Mouse (Mus musculus) myocyte (in vitro differentiated cells): ENCODE measurements around the gene Wwox. TPM values are rescaled to one million over a fixed set of nuclear protein-coding genes. Genes with fewer than 3 reads are reported as not detected.
A peak's percentile ranks its signal among the peaks of the same experiment; 100 is the strongest.

Experiments
- H3K27me3 ChIP-seq: one replicate; pipeline ENCODE4 v1.6.1; 2011; ENCODE audit not compliant: control insufficient read depth, insufficient read depth, insufficient read length
- H3K36me3 ChIP-seq: one replicate; pipeline ENCODE4 v1.6.1; 2011; ENCODE audit not compliant: control insufficient read depth, insufficient read depth
- H3K4me2 ChIP-seq: one replicate; pipeline ENCODE4 v1.6.1; 2011; ENCODE audit warnings: low read depth, control low read depth
- H3K4me3 ChIP-seq: one replicate; pipeline ENCODE4 v1.5.1; 2011; ENCODE audit warnings: mild to moderate bottlenecking, control low read depth, moderate library complexity
- H3K79me2 ChIP-seq: one replicate; pipeline ENCODE4 v1.6.1; 2011; ENCODE audit not compliant: control insufficient read depth, insufficient read depth
- H3ac ChIP-seq: one replicate; pipeline ENCODE4 v1.6.1; 2011; ENCODE audit not compliant: control insufficient read depth, insufficient read length
- CEBPB ChIP-seq: IDR thresholded peaks from 2 replicates; pipeline ENCODE4 v1.6.1; 2011; ENCODE audit warnings: mild to moderate bottlenecking, moderate library complexity; ENCODE audit not compliant: poor library complexity, insufficient read depth, severe bottlenecking
- E2F4 ChIP-seq: IDR thresholded peaks from one replicate; pipeline ENCODE4 v1.6.1; 2011; ENCODE audit warnings: mild to moderate bottlenecking, control low read depth, moderate library complexity; ENCODE audit not compliant: insufficient read depth
- MAX ChIP-seq: IDR thresholded peaks from one replicate; pipeline ENCODE4 v1.6.1; 2011; ENCODE audit warnings: low read depth, mild to moderate bottlenecking, control low read depth
- MYOD1 ChIP-seq, 3 experiments: IDR thresholded peaks; one replicate each; pipeline ENCODE4 v1.6.1; 2011; ENCODE audit warnings: control low read depth in 2 of 3, low read depth in 2 of 3, mild to moderate bottlenecking in 2 of 3, moderate library complexity in 1 of 3; ENCODE audit not compliant: insufficient read length in 2 of 3, control insufficient read depth in 1 of 3
- MYOG ChIP-seq, 3 experiments: IDR thresholded peaks; one replicate each; pipeline ENCODE4 v1.6.1; 2011; ENCODE audit warnings: control low read depth in 2 of 3, low read depth in 2 of 3, mild to moderate bottlenecking in 2 of 3; ENCODE audit not compliant: insufficient read length in 2 of 3, control insufficient read depth in 1 of 3, insufficient read depth in 1 of 3
- POLR2A ChIP-seq: IDR thresholded peaks from one replicate; pipeline ENCODE4 v1.6.1; 2011; ENCODE audit warnings: low read depth, mild to moderate bottlenecking, control low read depth, moderate library complexity; ENCODE audit not compliant: insufficient read length
- POLR2AphosphoS2 ChIP-seq: IDR thresholded peaks from one replicate; pipeline ENCODE4 v1.6.1; 2011; ENCODE audit warnings: low read depth, control low read depth; ENCODE audit not compliant: insufficient read length
- REST ChIP-seq: IDR thresholded peaks from one replicate; pipeline ENCODE4 v1.6.1; 2011; ENCODE audit warnings: mild to moderate bottlenecking, control low read depth, moderate library complexity; ENCODE audit not compliant: insufficient read depth, insufficient read length
- SRF ChIP-seq: IDR thresholded peaks from one replicate; pipeline ENCODE4 v1.6.1; 2011; ENCODE audit warnings: low read depth; ENCODE audit not compliant: control insufficient read depth, insufficient read length
- TCF12 ChIP-seq: IDR thresholded peaks from one replicate; pipeline ENCODE4 v1.6.1; 2011; ENCODE audit warnings: mild to moderate bottlenecking, control low read depth; ENCODE audit not compliant: poor library complexity, insufficient read depth, severe bottlenecking
- TCF3 ChIP-seq: IDR thresholded peaks from one replicate; pipeline ENCODE4 v1.6.1; 2011; ENCODE audit warnings: low read depth, control low read depth; ENCODE audit not compliant: insufficient read length
- USF1 ChIP-seq: IDR thresholded peaks from one replicate; pipeline ENCODE4 v1.6.1; 2011; ENCODE audit warnings: low read depth, mild to moderate bottlenecking, control low read depth, moderate library complexity
- polyA plus RNA-seq: library from polyadenylated mRNA; unstranded; fragments of >200 nt; fragmentation: generic; extraction: Trizol; gene quantifications from one replicate; pipeline ENCODE4 v1.2.1, GENCODE M21; 2012; ENCODE audit warnings: missing spikeins

Gene Wwox
- polyA plus RNA-seq, 1 experiment = 8.6 TPM

- Histone ChIP-seq H3K27me3 (no peaks in the 10 kb centered on the region), H3ac (no peak overlapping the region), H3K4me3 (no peak overlapping the region), H3K4me2 (no peak overlapping the region), H3K79me2 (no peaks in the 10 kb centered on the region), H3K36me3 (no peaks in the 10 kb centered on the region)
- TF ChIP-seq E2F4 = no peak
- no peak for TF ChIP-seq MYOG (IDR thresholded peaks at IDR 0.05; ENCODE audit: control insufficient read depth in 1 of 3, insufficient read depth in 1 of 3, insufficient read length in 2 of 3, low read depth in 2 of 3)
- TF ChIP-seq MAX = no peak
- no peak for TF ChIP-seq MYOD1 (IDR thresholded peaks at IDR 0.05; ENCODE audit: control insufficient read depth in 1 of 3, insufficient read length in 2 of 3, low read depth in 2 of 3)
- TF ChIP-seq TCF12 = no peak
- no peak for TF ChIP-seq CEBPB
- TF ChIP-seq TCF3 = no peak
- TF ChIP-seq POLR2AphosphoS2 = no peak
- TF ChIP-seq REST = no peak
- no peak for TF ChIP-seq SRF
- TF ChIP-seq USF1 = no peak
- no peak for TF ChIP-seq POLR2A
Measured at GRCm38 (mm10) chr8:114675151-114675550, 235.7 kb downstream of the Wwox start.

DNA sequence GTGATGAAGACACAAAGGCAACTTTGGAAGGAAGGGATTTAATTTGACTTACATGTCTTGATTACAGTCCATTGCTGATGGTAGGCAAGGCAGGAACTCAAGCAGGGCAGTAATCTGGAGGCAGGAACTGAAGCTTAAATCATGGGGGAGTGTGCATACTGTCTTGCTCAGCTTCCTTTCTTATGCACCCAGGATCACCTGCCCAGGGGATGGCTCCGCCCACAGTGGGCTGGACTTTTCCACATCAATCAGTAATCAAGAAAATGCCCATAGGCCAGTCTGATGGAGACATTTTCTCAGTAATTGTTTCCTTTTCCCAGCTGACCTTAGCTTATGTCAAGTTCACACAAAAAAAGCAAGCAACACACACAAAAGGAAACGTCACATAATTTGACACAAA is 237.5 kb downstream of the Wwox start:
- H3K27me3 ChIP-seq = no peaks in the 10 kb centered on the region
- no peak overlapping the region for H3K4me3 ChIP-seq
- TF ChIP-seq E2F4 (no peak), CEBPB (no peak), POLR2A (no peak), MYOG (IDR thresholded peaks at IDR 0.05; ENCODE audit: control insufficient read depth in 1 of 3, insufficient read depth in 1 of 3, insufficient read length in 2 of 3, low read depth in 2 of 3) (no peak), USF1 (no peak), SRF (no peak)
- no peaks in the 10 kb centered on the region for H3K79me2 ChIP-seq
- H3ac ChIP-seq = no peak overlapping the region
- H3K36me3 ChIP-seq = no peaks in the 10 kb centered on the region
- no peak overlapping the region for H3K4me2 ChIP-seq

DNA sequence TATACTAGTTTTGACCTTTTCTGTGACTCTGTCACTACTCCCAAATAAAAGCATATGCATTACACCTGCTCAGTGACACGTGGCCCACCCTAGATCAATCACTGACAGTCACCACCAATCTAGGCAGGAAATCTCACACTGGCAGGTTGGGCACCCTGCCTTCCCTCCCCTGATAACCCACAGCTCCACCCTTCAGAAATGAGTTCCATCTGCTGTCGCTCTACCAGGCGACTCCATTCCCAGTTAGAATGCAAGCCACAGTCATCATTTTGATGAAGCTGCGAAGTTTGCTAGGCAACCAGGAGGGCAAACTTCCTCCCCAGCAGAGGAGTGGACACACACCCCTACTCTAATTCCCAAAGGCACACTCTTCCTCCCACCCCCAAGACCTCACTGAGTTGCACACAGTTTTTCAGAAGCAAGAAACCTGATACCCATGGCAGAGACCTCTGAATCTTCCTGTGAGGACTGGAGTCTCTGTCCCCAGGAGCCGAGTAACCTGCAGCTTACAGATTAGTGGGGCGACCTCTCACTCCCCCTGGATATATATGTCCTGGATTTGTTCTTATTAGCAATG is 238.2 kb downstream of the Wwox start:
- Histone ChIP-seq H3K27me3 (no peaks in the 10 kb centered on the region), H3ac (no peak overlapping the region), H3K4me3 (no peak overlapping the region), H3K4me2 (no peak overlapping the region), H3K79me2 (no peaks in the 10 kb centered on the region), H3K36me3 (no peaks in the 10 kb centered on the region)
- TF ChIP-seq CEBPB (no peak), TCF3 (no peak), TCF12 (no peak), MYOD1 (IDR thresholded peaks at IDR 0.05; ENCODE audit: control insufficient read depth in 1 of 3, insufficient read length in 2 of 3, low read depth in 2 of 3) (no peak), POLR2AphosphoS2 (no peak), USF1 (no peak), MAX (no peak), MYOG (IDR thresholded peaks at IDR 0.05; ENCODE audit: control insufficient read depth in 1 of 3, insufficient read depth in 1 of 3, insufficient read length in 2 of 3, low read depth in 2 of 3) (no peak), SRF (no peak), REST (no peak), E2F4 (no peak)

GRCm38 (mm10) chr8:114679386-114680098 is 240.1 kb downstream of the Wwox start:
- no peaks in the 10 kb centered on the region for H3K27me3 ChIP-seq
- no peak overlapping the region for H3K4me3 ChIP-seq
- H3K4me2 ChIP-seq = peak overlapping the region; percentile 7
- H3ac ChIP-seq = no peak overlapping the region
- no peaks in the 10 kb centered on the region for H3K79me2 ChIP-seq
- H3K36me3 ChIP-seq = no peaks in the 10 kb centered on the region
- no peak for TF ChIP-seq TCF3
- no peak for TF ChIP-seq TCF12
- no peak for TF ChIP-seq MYOD1 (IDR thresholded peaks at IDR 0.05; ENCODE audit: control insufficient read depth in 1 of 3, insufficient read length in 2 of 3, low read depth in 2 of 3)
- no peak for TF ChIP-seq CEBPB
- TF ChIP-seq POLR2A = no peak
- no peak for TF ChIP-seq MAX
- TF ChIP-seq USF1 = no peak
- TF ChIP-seq POLR2AphosphoS2 = no peak
- TF ChIP-seq MYOG (IDR thresholded peaks at IDR 0.05; ENCODE audit: control insufficient read depth in 1 of 3, insufficient read depth in 1 of 3, insufficient read length in 2 of 3, low read depth in 2 of 3) = no peak
- no peak for TF ChIP-seq E2F4
- TF ChIP-seq REST = no peak

DNA sequence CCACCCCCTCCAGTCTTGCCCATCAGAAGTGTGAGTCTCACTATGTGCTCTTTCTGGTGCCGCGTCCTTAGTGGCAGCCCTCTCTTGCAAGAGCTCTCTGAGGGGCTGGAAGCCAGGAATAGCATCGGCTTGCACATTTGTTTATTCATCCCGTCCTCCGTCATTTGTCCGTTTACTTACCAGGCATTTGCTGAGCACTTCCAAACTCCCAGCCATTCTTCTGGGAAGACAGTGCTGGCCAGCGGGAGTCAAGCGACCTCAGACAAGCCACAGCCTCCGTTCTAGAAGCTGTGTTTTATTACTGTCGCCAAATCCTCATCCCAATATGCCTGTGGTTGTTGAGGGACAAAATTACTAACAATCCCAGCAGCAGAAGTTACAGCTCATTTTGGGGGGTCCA is 241.7 kb downstream of the Wwox start:
- Histone ChIP-seq H3K79me2 (no peaks in the 10 kb centered on the region), H3K4me3 (no peak overlapping the region), H3ac (no peak overlapping the region), H3K36me3 (no peaks in the 10 kb centered on the region), H3K27me3 (no peaks in the 10 kb centered on the region), H3K4me2 (no peak overlapping the region)
- TF ChIP-seq REST (no peak), POLR2AphosphoS2 (no peak), SRF (no peak), MYOG (IDR thresholded peaks at IDR 0.05; ENCODE audit: control insufficient read depth in 1 of 3, insufficient read depth in 1 of 3, insufficient read length in 2 of 3, low read depth in 2 of 3) (no peak), TCF3 (no peak), USF1 (no peak), E2F4 (no peak), POLR2A (no peak), MYOD1 (IDR thresholded peaks at IDR 0.05; ENCODE audit: control insufficient read depth in 1 of 3, insufficient read length in 2 of 3, low read depth in 2 of 3) (no peak)
